Mouse (Mus musculus): ENCODE measurements around the gene Twistnb.

DNA sequence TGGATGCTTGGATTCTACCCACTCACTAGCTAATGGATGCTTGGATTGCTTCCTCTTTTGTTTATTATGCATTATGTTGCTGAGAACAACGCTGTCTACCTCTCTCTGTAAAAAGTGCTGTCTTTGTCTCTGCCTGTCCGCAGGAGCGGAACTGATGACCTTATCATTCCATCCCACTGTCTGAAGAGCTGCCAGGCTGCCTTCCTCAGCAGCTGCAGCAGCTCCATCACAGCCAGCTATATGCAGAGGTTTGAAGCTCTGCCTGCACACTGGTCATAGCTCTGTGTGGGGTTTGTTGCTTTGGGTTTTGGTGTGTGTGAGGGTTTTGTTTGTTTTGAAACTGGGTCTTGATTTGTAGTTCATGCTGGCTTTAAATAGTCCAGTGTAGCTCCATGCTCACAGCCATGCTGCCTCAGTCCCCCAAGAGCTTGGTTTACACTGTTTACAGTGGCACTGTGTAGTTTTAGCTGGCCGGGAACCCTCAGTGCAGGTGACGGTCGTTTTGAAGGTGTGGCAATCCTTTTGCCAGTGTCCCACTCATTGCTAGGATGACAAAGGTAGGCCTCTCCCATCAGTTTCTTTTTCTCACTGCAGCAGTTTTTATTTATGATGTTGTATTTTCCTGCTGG is 23.9 kb upstream of the Twistnb start:
- no peak for TF ChIP-seq CTCF (conservative IDR thresholded peaks at IDR 0.05; ENCODE audit: insufficient read depth, insufficient read length, low read depth, low read length)
- no peak for TF ChIP-seq POLR2A (IDR thresholded peaks at IDR 0.05; ENCODE audit: low read depth, low read length)

Data from kidney, adult 2 months (tissue).